Mouse (Mus musculus) liver, embryonic 15.5 days (tissue): ENCODE results near the gene Hpn. TPM values are rescaled to one million over a fixed set of nuclear protein-coding genes. Genes with fewer than 3 reads are reported as not detected.

Experiments
- ATAC-seq: fragments of 200-750 bp; cut with Nextera tagmentation; 2 replicates; pipeline ENCODE4 v1.8.0; 2017; ENCODE audit warnings: moderate number of reproducible peaks, mild to moderate bottlenecking, moderate library complexity; ENCODE audit not compliant: insufficient read depth
- H3K27ac ChIP-seq: fragments of 300-500 bp; sonication (generic); replicated peaks from 2 replicates; pipeline ENCODE4 v1.5.1; 2015; ENCODE audit warnings: mild to moderate bottlenecking, inconsistent platforms
- H3K27me3 ChIP-seq: fragments of 300-500 bp; sonication (generic); 2 replicates; pipeline ENCODE4 v1.6.1; 2015; ENCODE audit warnings: mild to moderate bottlenecking, inconsistent platforms
- H3K36me3 ChIP-seq: fragments of 300-500 bp; sonication (generic); replicated peaks from 2 replicates; pipeline ENCODE4 v1.6.1; 2015; ENCODE audit warnings: moderate library complexity, mild to moderate bottlenecking, inconsistent platforms
- H3K4me1 ChIP-seq: fragments of 300-500 bp; sonication (generic); replicated peaks from 2 replicates; pipeline ENCODE4 v1.6.1; 2015; ENCODE audit warnings: inconsistent platforms
- H3K4me2 ChIP-seq: fragments of 300-500 bp; sonication (generic); 2 replicates; pipeline ENCODE4 v1.6.1; 2015; ENCODE audit warnings: moderate library complexity, mild to moderate bottlenecking, inconsistent platforms
- H3K4me3 ChIP-seq: fragments of 300-500 bp; sonication (generic); replicated peaks from 2 replicates; pipeline ENCODE4 v1.5.1; 2015; ENCODE audit warnings: mild to moderate bottlenecking, inconsistent platforms
- H3K9ac ChIP-seq: fragments of 300-500 bp; sonication (generic); 2 replicates; pipeline ENCODE4 v1.6.1; 2015; ENCODE audit warnings: moderate library complexity, mild to moderate bottlenecking, inconsistent platforms
- H3K9me3 ChIP-seq: fragments of 300-500 bp; sonication (generic); replicated peaks from 2 replicates; pipeline ENCODE4 v1.6.1; 2016; ENCODE audit warnings: inconsistent platforms
- WGBS: fragments of 180-500 bp; shearing (Covaris S2); methylation state at CpG from one replicate; pipeline ENCODE4 v1.1.7; 2015; ENCODE audit warnings: mixed read lengths; ENCODE audit not compliant: insufficient replicate concordance; 5-methylcytosine and 5-hydroxymethylcytosine counted together
- polyA plus RNA-seq: library from polyadenylated mRNA; unstranded; fragments of >200 nt; fragmentation: Nextera tagmentation; extraction: Ambion mirVana; gene quantifications from 2 replicates; pipeline ENCODE4 v1.2.1, GENCODE M21; 2015

Hpn gene
- polyA plus RNA-seq, 1 experiment from 2014 or later: 98.6 TPM

- ATAC-seq: no peak
- peaks cover 22% of the 10 kb centered on the region; the same call in 1 of the 2 replicates for H3K4me1 ChIP-seq
- H3K9ac ChIP-seq: no peak overlapping the region
- no peaks in the 10 kb centered on the region for H3K27me3 ChIP-seq
- no peaks in the 10 kb centered on the region for H3K36me3 ChIP-seq
- H3K9me3 ChIP-seq: no peaks in the 10 kb centered on the region
- H3K4me2 ChIP-seq: no peak overlapping the region
- WGBS: 41% methylated on average over 7 of the region's 7 CpGs
- no peak overlapping the region for H3K4me3 ChIP-seq
- H3K27ac ChIP-seq: no peak overlapping the region
Observed at GRCm38 (mm10) chr7:31109091-31109490, 6.0 kb downstream of the Hpn start.

GRCm38 (mm10) chr7:31107781-31108180 is 7.3 kb downstream of the Hpn start:
- H3K27me3 ChIP-seq: no peaks in the 10 kb centered on the region
- peaks cover 22% of the 10 kb centered on the region; the same call in 1 of the 2 replicates for H3K4me1 ChIP-seq
- 69% methylated on average over 11 of the region's 11 CpGs for WGBS
- no peak for ATAC-seq
- H3K27ac ChIP-seq: no peak overlapping the region
- no peaks in the 10 kb centered on the region for H3K9me3 ChIP-seq
- no peak overlapping the region for H3K4me3 ChIP-seq
- H3K9ac ChIP-seq: no peak overlapping the region
- no peak overlapping the region for H3K4me2 ChIP-seq
- no peaks in the 10 kb centered on the region for H3K36me3 ChIP-seq

DNA sequence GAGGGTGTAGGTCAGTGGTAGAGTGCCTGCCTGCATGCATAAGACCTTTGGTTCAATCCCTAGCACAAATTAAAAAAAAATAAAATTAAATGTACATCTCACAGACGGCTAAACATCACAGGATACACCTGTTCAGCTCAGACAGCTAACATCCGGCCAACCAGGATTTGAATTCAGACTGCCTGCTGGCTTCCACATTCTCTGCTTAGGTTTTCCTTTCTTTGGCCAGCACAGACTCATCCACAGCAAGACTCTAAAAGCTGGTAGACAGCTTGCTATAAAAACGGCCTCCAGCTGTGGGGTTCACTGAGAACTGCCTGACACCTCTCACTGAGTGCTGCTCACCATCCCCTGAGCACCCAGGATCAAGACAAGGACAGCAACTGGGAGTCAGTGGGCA is 8.9 kb downstream of the Hpn start:
- no peak overlapping the region for H3K27ac ChIP-seq
- no peaks in the 10 kb centered on the region for H3K9me3 ChIP-seq
- H3K4me3 ChIP-seq: no peak overlapping the region
- no peak overlapping the region for H3K9ac ChIP-seq
- no peaks in the 10 kb centered on the region for H3K36me3 ChIP-seq
- H3K4me2 ChIP-seq: no peak overlapping the region
- 35% methylated on average over 3 of the region's 3 CpGs for WGBS
- H3K27me3 ChIP-seq: no peaks in the 10 kb centered on the region
- peaks cover 11% of the 10 kb centered on the region; the same call in 1 of the 2 replicates for H3K4me1 ChIP-seq
- no peak for ATAC-seq

- ATAC-seq: no peak
- no peaks in the 10 kb centered on the region for H3K36me3 ChIP-seq
Observed at GRCm38 (mm10) chr7:31105061-31105768, 9.9 kb downstream of the Hpn start.

GRCm38 (mm10) chr7:31100786-31101185 is 14.3 kb downstream of the Hpn start:
- Histone ChIP-seq H3K4me3 (no peak overlapping the region), H3K9ac (no peak overlapping the region), H3K9me3 (no peaks in the 10 kb centered on the region), H3K36me3 (0 out of 2 replicates have a peak, but pooled peaks cover 2% of the 10 kb centered on the region), H3K27ac (no peak overlapping the region), H3K27me3 (no peaks in the 10 kb centered on the region), H3K4me1 (0 out of 2 replicates have a peak, but pooled peaks cover 3% of the 10 kb centered on the region), H3K4me2 (no peak overlapping the region)
- no peak for ATAC-seq
- 52% methylated on average over 14 of the region's 14 CpGs for WGBS

More at GRCm38 (mm10) chr7:31105061-31105768, 9.9 kb downstream of the Hpn start:
- no peak overlapping the region for H3K27ac ChIP-seq
- H3K27me3 ChIP-seq: no peaks in the 10 kb centered on the region
- no peak overlapping the region for H3K4me3 ChIP-seq
- no peaks in the 10 kb centered on the region for H3K9me3 ChIP-seq
- no peak overlapping the region for H3K9ac ChIP-seq
- H3K4me1 ChIP-seq: 0 out of 2 replicates have a peak, but pooled peaks cover 6% of the 10 kb centered on the region
- WGBS: 32% methylated on average over 15 of the region's 15 CpGs
- H3K4me2 ChIP-seq: 0 out of 2 replicates have a peak overlapping the region, but pooled peaks have one; percentile 15

- 0 out of 2 replicates have a peak, but pooled peaks cover 3% of the 10 kb centered on the region for H3K4me1 ChIP-seq
- no peak overlapping the region for H3K9ac ChIP-seq
- no peak for ATAC-seq
- H3K27ac ChIP-seq: no peak overlapping the region
- WGBS: 65% methylated on average over 6 of the region's 6 CpGs
- no peak overlapping the region for H3K4me2 ChIP-seq
- H3K9me3 ChIP-seq: no peaks in the 10 kb centered on the region
- 0 out of 2 replicates have a peak, but pooled peaks cover 2% of the 10 kb centered on the region for H3K36me3 ChIP-seq
- no peaks in the 10 kb centered on the region for H3K27me3 ChIP-seq
- H3K4me3 ChIP-seq: no peak overlapping the region
Observed at GRCm38 (mm10) chr7:31099612-31099982, 15.5 kb downstream of the Hpn start.

- Histone ChIP-seq H3K4me1 (0 out of 2 replicates have a peak, but pooled peaks cover 3% of the 10 kb centered on the region), H3K4me3 (no peak overlapping the region), H3K4me2 (no peak overlapping the region), H3K9ac (no peak overlapping the region), H3K27me3 (no peaks in the 10 kb centered on the region), H3K27ac (no peak overlapping the region), H3K36me3 (0 out of 2 replicates have a peak, but pooled peaks cover 2% of the 10 kb centered on the region), H3K9me3 (no peaks in the 10 kb centered on the region)
- ATAC-seq: no peak
- WGBS: 62% methylated on average over 22 of the region's 22 CpGs
Observed at GRCm38 (mm10) chr7:31098697-31099611, 16.1 kb downstream of the Hpn start.

GRCm38 (mm10) chr7:31097583-31098248 is 17.4 kb downstream of the Hpn start:
- Histone ChIP-seq H3K27me3 (no peaks in the 10 kb centered on the region), H3K4me3 (no peak overlapping the region; the same call in 1 of the 2 replicates)

DNA sequence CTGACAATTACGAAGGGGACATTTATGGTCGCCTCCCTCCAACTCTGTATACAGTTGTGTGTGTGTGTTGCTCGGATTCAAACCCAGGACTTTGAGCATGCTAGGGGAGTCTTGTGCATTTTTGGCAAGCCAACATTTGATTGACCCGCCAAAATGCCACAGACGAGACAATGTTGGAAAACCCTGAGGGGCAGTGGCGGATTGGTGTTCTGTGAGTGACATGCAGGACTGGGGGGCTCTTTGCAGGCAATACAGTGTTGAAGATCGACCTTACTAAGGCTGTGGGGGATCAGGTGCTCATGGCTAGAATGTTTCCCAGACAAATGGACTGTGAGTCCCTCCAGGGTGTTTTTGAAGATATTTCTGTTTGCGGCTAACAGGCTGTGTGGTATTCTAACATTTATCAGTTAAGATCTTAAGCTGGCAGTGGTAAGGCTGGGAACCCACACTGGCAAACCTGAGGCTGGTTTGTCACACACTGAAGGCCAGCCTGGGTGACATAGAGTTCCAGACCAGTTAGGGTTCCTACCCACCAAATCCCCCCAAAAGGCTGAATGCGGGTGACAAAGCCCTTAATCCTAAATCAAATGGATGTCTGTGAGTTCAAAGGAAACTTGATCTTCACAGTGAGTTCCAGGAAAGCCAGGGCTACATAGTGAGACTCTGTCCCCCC is 18.1 kb downstream of the Hpn start:
- Histone ChIP-seq H3K27ac (no peak overlapping the region), H3K4me2 (no peak overlapping the region), H3K4me3 (no peak overlapping the region), H3K27me3 (no peaks in the 10 kb centered on the region), H3K9me3 (no peaks in the 10 kb centered on the region), H3K36me3 (0 out of 2 replicates have a peak, but pooled peaks cover 2% of the 10 kb centered on the region), H3K4me1 (0 out of 2 replicates have a peak, but pooled peaks cover 3% of the 10 kb centered on the region), H3K9ac (no peak overlapping the region)
- 59% methylated on average over 9 of the region's 9 CpGs for WGBS
- no peak for ATAC-seq

More at GRCm38 (mm10) chr7:31097583-31098248, 17.4 kb downstream of the Hpn start:
- 0 out of 2 replicates have a peak, but pooled peaks cover 2% of the 10 kb centered on the region for H3K36me3 ChIP-seq
- H3K9ac ChIP-seq: no peak overlapping the region
- no peak overlapping the region for H3K27ac ChIP-seq
- H3K4me2 ChIP-seq: peak overlapping the region; percentile 44; the same call in 1 of the 2 replicates
- peak; percentile 64 for ATAC-seq
- H3K4me1 ChIP-seq: 0 out of 2 replicates have a peak, but pooled peaks cover 3% of the 10 kb centered on the region
- WGBS: 48% methylated on average over 20 of the region's 20 CpGs
- H3K9me3 ChIP-seq: no peaks in the 10 kb centered on the region
